Mouse (Mus musculus) liver, postnatal 0 days (tissue): Measurements from ENCODE around the gene Prox2. TPM values are rescaled to one million over a fixed set of nuclear protein-coding genes. Genes with fewer than 3 reads are reported as not detected.

ENCODE experiments used
- ATAC-seq: fragments of 200-750 bp; cut with Nextera tagmentation; 2 replicates; pipeline ENCODE4 v1.8.0; 2017; ENCODE audit warnings: mild to moderate bottlenecking, moderate library complexity
- DNase-seq: peaks from one replicate; pipeline ENCODE4 v3.0.0-alpha.2; 2016
- H3K27ac ChIP-seq: fragments of 300-500 bp; sonication (generic); 2 replicates; pipeline ENCODE4 v1.5.1; 2014; ENCODE audit warnings: antibody characterized with exemption, moderate library complexity, mild to moderate bottlenecking, low read depth
- H3K27me3 ChIP-seq: fragments of 300-500 bp; sonication (generic); 2 replicates; pipeline ENCODE4 v1.6.1; 2014; ENCODE audit warnings: low read length, control low read depth, mixed read lengths; ENCODE audit not compliant: insufficient read depth
- H3K36me3 ChIP-seq: fragments of 300-500 bp; sonication (generic); replicated peaks from 2 replicates; pipeline ENCODE4 v1.6.1; 2014; ENCODE audit warnings: mild to moderate bottlenecking, control low read depth, low read length, moderate library complexity, mixed read lengths; ENCODE audit not compliant: insufficient read depth
- H3K4me1 ChIP-seq: fragments of 300-500 bp; sonication (generic); 2 replicates; pipeline ENCODE4 v1.6.1; 2014; ENCODE audit warnings: antibody characterized with exemption, mild to moderate bottlenecking, control low read depth; ENCODE audit not compliant: insufficient read depth
- H3K4me2 ChIP-seq: fragments of 300-500 bp; sonication (generic); 2 replicates; pipeline ENCODE4 v1.6.1; 2014; ENCODE audit warnings: low read depth, mild to moderate bottlenecking, low read length, moderate library complexity, mixed read lengths
- H3K4me3 ChIP-seq: fragments of 300-500 bp; sonication (generic); 2 replicates; pipeline ENCODE4 v1.5.1; 2014; ENCODE audit warnings: low read depth, low read length
- H3K9ac ChIP-seq: fragments of 300-500 bp; sonication (generic); replicated peaks from 2 replicates; pipeline ENCODE4 v1.6.1; 2014; ENCODE audit warnings: mild to moderate bottlenecking, moderate library complexity
- H3K9me3 ChIP-seq: fragments of 300-500 bp; sonication (generic); 2 replicates; pipeline ENCODE4 v1.6.1; 2016; ENCODE audit warnings: mild to moderate bottlenecking, control low read depth, low read length, mixed read lengths
- CTCF ChIP-seq: sonication (generic); IDR thresholded peaks from 2 replicates; pipeline ENCODE4 v1.5.1; 2016; ENCODE audit warnings: antibody characterized with exemption, low read depth
- EP300 ChIP-seq: IDR thresholded peaks from 2 replicates; pipeline ENCODE4 v1.6.1; 2016; ENCODE audit warnings: antibody characterized with exemption, low read depth, mild to moderate bottlenecking
- WGBS: fragments of 180-500 bp; shearing (Covaris S2); extraction: QIAGEN DNeasy Blood & Tissue Kit; methylation state at CpG from one replicate; pipeline ENCODE4 v1.1.7; 2014; ENCODE audit not compliant: insufficient replicate concordance; 5-methylcytosine and 5-hydroxymethylcytosine counted together
- polyA plus RNA-seq: library from polyadenylated mRNA; unstranded; fragments of >200 nt; fragmentation: Nextera tagmentation; extraction: Ambion mirVana; gene quantifications from 2 replicates; pipeline ENCODE4 v1.2.1, GENCODE M21; 2015

The Prox2 gene
- polyA plus RNA-seq, 1 experiment from 2014 or later = 2.8 TPM

DNA sequence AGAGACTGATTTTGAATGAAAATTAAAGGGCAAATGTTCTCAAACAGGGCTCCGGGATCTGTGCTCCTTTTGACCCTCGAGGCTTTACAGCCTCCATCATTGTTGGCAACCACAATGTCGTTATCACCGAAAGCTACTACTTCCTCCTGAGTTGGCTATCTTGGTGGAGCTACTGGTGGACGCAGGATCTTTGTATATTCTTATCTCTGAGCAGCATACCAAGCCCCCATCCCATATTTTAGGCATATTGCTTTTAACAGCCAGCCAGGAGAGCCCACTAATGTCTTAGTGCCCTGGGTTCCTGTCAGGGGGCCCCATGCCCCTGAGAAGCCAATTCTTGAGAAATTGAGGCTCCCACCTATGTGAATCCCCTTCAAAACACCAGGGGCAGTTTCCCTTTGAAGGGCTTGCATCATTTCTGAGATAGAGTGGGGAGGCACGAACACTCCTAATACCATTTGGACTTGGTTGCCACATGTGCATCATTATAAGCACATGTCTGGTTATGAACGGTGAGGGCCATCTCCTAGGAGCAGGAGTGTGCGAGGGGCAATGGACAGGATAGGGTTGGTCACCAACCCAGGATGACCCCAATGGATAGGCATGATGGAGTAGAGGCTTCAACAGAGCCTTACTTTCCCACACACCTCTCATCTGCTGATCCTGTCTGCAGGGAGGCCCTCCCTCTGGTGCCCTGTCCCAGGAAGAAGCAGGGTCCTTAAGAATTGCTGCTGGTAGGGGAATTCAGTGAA is 23.7 kb upstream of the Prox2 start:
- no peak for DNase-seq
- no peak for TF ChIP-seq EP300
- no peak for TF ChIP-seq CTCF
- Histone ChIP-seq H3K4me3 (no peak overlapping the region), H3K4me2 (no peak overlapping the region), H3K36me3 (peaks cover 47% of the 10 kb centered on the region), H3K27ac (no peak overlapping the region), H3K27me3 (no peaks in the 10 kb centered on the region), H3K4me1 (peaks cover 2% of the 10 kb centered on the region), H3K9ac (no peak overlapping the region), H3K9me3 (no peaks in the 10 kb centered on the region)
- 48% methylated on average over 8 of the region's 8 CpGs for WGBS
- ATAC-seq = no peak

- WGBS = 85% methylated on average over 6 of the region's 6 CpGs
- Histone ChIP-seq H3K27me3 (no peaks in the 10 kb centered on the region), H3K4me3 (no peak overlapping the region), H3K4me1 (no peaks in the 10 kb centered on the region), H3K9me3 (no peaks in the 10 kb centered on the region), H3K27ac (no peak overlapping the region), H3K4me2 (no peak overlapping the region), H3K9ac (no peak overlapping the region), H3K36me3 (peaks cover 69% of the 10 kb centered on the region)
- no peak for TF ChIP-seq EP300
- no peak for TF ChIP-seq CTCF
- ATAC-seq (no peak), DNase-seq (no peak)
These were observed 20.8 kb upstream of the Prox2 start for GRCm38 (mm10) chr12:85131361-85131760.

GRCm38 (mm10) chr12:85129426-85129978 is 18.9 kb upstream of the Prox2 start:
- ATAC-seq (no peak), DNase-seq (no peak)
- H3K4me2 ChIP-seq = no peak overlapping the region
- no peak overlapping the region for H3K9ac ChIP-seq
- TF ChIP-seq EP300 = no peak
- no peak for TF ChIP-seq CTCF
- 75% methylated on average over 9 of the region's 9 CpGs for WGBS
- no peak overlapping the region for H3K4me3 ChIP-seq
- no peaks in the 10 kb centered on the region for H3K9me3 ChIP-seq
- 0 out of 2 replicates have a peak overlapping the region, but pooled peaks have one; percentile 22 for H3K27ac ChIP-seq
- no peaks in the 10 kb centered on the region for H3K27me3 ChIP-seq
- peaks cover 79% of the 10 kb centered on the region for H3K36me3 ChIP-seq
- H3K4me1 ChIP-seq = no peaks in the 10 kb centered on the region

GRCm38 (mm10) chr12:85126986-85127603 is 16.5 kb upstream of the Prox2 start:
- WGBS = 64% methylated on average over 8 of the region's 8 CpGs
- peaks cover 79% of the 10 kb centered on the region for H3K36me3 ChIP-seq
- H3K4me1 ChIP-seq = no peaks in the 10 kb centered on the region
- DNase-seq = no peak
- H3K9ac ChIP-seq = no peak overlapping the region
- H3K27ac ChIP-seq = no peak overlapping the region
- ATAC-seq = no peak
- no peaks in the 10 kb centered on the region for H3K9me3 ChIP-seq
- H3K4me2 ChIP-seq = no peak overlapping the region
- TF ChIP-seq CTCF = no peak
- no peak for TF ChIP-seq EP300
- no peak overlapping the region for H3K4me3 ChIP-seq
- H3K27me3 ChIP-seq = no peaks in the 10 kb centered on the region

DNA sequence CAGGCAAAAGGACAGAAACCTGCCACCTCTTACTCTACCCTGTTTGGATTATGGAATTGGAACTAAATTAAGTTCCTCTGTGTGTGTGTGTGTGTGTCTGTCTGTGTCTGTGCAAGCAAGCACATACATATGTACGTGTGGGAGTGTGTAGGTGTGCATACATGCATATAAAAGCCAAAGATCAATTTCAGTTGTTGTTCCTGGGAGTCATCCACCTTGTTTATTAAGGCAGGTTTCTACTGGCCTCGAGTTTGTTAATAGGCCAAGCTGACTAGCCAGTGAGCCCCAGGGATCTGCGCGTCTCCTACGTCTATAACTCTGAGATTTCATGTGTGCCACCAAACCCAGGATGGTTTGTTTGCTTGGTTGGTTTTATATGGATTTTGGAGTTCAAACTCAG is 14.2 kb upstream of the Prox2 start:
- Histone ChIP-seq H3K9ac (no peak overlapping the region), H3K36me3 (peaks cover 80% of the 10 kb centered on the region), H3K27ac (no peak overlapping the region), H3K4me1 (no peaks in the 10 kb centered on the region), H3K27me3 (no peaks in the 10 kb centered on the region), H3K4me3 (no peak overlapping the region), H3K9me3 (no peaks in the 10 kb centered on the region), H3K4me2 (no peak overlapping the region)
- 91% methylated on average over 5 of the region's 5 CpGs for WGBS
- no peak for ATAC-seq
- no peak for DNase-seq
- TF ChIP-seq CTCF = no peak
- no peak for TF ChIP-seq EP300

GRCm38 (mm10) chr12:85123645-85124044 is 13.1 kb upstream of the Prox2 start:
- no peak for ATAC-seq
- Histone ChIP-seq H3K27ac (no peak overlapping the region), H3K4me2 (no peak overlapping the region), H3K4me3 (no peak overlapping the region), H3K4me1 (no peaks in the 10 kb centered on the region), H3K9ac (no peak overlapping the region), H3K36me3 (peaks cover 82% of the 10 kb centered on the region), H3K9me3 (no peaks in the 10 kb centered on the region), H3K27me3 (no peaks in the 10 kb centered on the region)
- 79% methylated on average over 11 of the region's 11 CpGs for WGBS
- TF ChIP-seq CTCF = no peak
- no peak for TF ChIP-seq EP300
- no peak for DNase-seq
